Mouse (Mus musculus) CH12.LX (cell line): ENCODE data around the gene Armc3. TPM values are rescaled to one million over a fixed set of nuclear protein-coding genes. Genes with fewer than 3 reads are reported as not detected.

ENCODE experiments used
- DNase-seq: peaks from one replicate; pipeline ENCODE4 v3.0.0-alpha.2; 2013; ENCODE audit errors: extremely low read depth
- H3K27ac ChIP-seq: 2 replicates; pipeline ENCODE4 v1.5.1; 2012; ENCODE audit warnings: low read depth, mild to moderate bottlenecking, control low read depth, moderate library complexity; ENCODE audit not compliant: insufficient read depth
- H3K27me3 ChIP-seq: replicated peaks from 2 replicates; pipeline ENCODE3; 2012; ENCODE audit warnings: inconsistent platforms
- H3K36me3 ChIP-seq, 2 experiments: replicated peaks in 1 of 2; 2 replicates each; pipeline versions ENCODE3 to v1.6.1; 2012; ENCODE audit warnings: inconsistent platforms in 1 of 2, low read length in 1 of 2, mild to moderate bottlenecking in 1 of 2, mixed read lengths in 1 of 2, moderate library complexity in 1 of 2; ENCODE audit not compliant: control insufficient read depth in 1 of 2, insufficient read depth in 1 of 2
- H3K4me1 ChIP-seq, 2 experiments: 2 replicates each; pipeline ENCODE4 v1.6.1; 2012; ENCODE audit warnings: inconsistent platforms in 1 of 2, moderate library complexity in 1 of 2; ENCODE audit not compliant: insufficient read depth in 2 of 2, control insufficient read depth in 1 of 2
- H3K4me2 ChIP-seq: 2 replicates; pipeline ENCODE4 v1.6.1; 2012; ENCODE audit warnings: low read depth, mild to moderate bottlenecking, control low read depth; ENCODE audit not compliant: poor library complexity, insufficient read depth, severe bottlenecking
- H3K4me3 ChIP-seq, 3 experiments: fragments of 150-350 bp in 1 of 3; sonication (generic) in 1 of 3; replicated peaks in 1 of 3; 2 replicates each; pipeline versions ENCODE3 to v1.5.1; 2011 to 2012; ENCODE audit warnings: low read depth in 2 of 3, low read length in 2 of 3, mild to moderate bottlenecking in 2 of 3, moderate library complexity in 2 of 3, control low read depth in 1 of 3, improper control_type of control experiment in 1 of 3, inconsistent platforms in 1 of 3, mixed read lengths in 1 of 3; ENCODE audit not compliant: poor library complexity in 1 of 3
- H3K79me2 ChIP-seq: replicated peaks from 2 replicates; pipeline ENCODE4 v1.6.1; 2012; ENCODE audit warnings: mild to moderate bottlenecking, moderate library complexity; ENCODE audit not compliant: control insufficient read depth, poor library complexity, insufficient read depth, severe bottlenecking; ENCODE audit errors: extremely low read depth
- H3K9ac ChIP-seq: 2 replicates; pipeline ENCODE4 v1.6.1; 2012; ENCODE audit warnings: low read depth, mild to moderate bottlenecking, control low read depth, moderate library complexity; ENCODE audit not compliant: insufficient read depth
- H3K9me3 ChIP-seq: replicated peaks from 2 replicates; pipeline ENCODE3; 2012; ENCODE audit warnings: low read length, inconsistent platforms, mixed read lengths
- CHD2 ChIP-seq: IDR thresholded peaks from 2 replicates; pipeline ENCODE4 v1.6.1; 2011; ENCODE audit warnings: low read length, improper control_type of control experiment
- CTCF ChIP-seq, 2 experiments: IDR thresholded peaks in 1 of 2; conservative IDR thresholded peaks in 1 of 2; 2 replicates each; pipeline ENCODE4 v1.5.1; 2011 to 2012; ENCODE audit warnings: low read depth in 2 of 2, low read length in 2 of 2, improper control_type of control experiment in 1 of 2, inconsistent platforms in 1 of 2, mild to moderate bottlenecking in 1 of 2, moderate library complexity in 1 of 2
- E2F4 ChIP-seq: IDR thresholded peaks from 2 replicates; pipeline ENCODE4 v1.6.1; 2011; ENCODE audit warnings: low read depth, low read length, improper control_type of control experiment; ENCODE audit not compliant: insufficient replicate concordance
- ELF1 ChIP-seq: IDR thresholded peaks from 2 replicates; pipeline ENCODE4 v1.6.1; 2014; ENCODE audit warnings: low read depth, mild to moderate bottlenecking, inconsistent platforms, low read length, improper control_type of control experiment
- ETS1 ChIP-seq: conservative IDR thresholded peaks from 2 replicates; pipeline ENCODE4 v1.6.1; 2012; ENCODE audit warnings: low read depth, mild to moderate bottlenecking, inconsistent platforms, low read length, improper control_type of control experiment, moderate library complexity
- GABPA ChIP-seq: IDR thresholded peaks from 2 replicates; pipeline ENCODE4 v1.6.1; 2012; ENCODE audit warnings: low read depth, low read length, improper control_type of control experiment, inconsistent platforms; ENCODE audit not compliant: insufficient replicate concordance
- HCFC1 ChIP-seq: IDR thresholded peaks from 2 replicates; pipeline ENCODE4 v1.6.1; 2012; ENCODE audit warnings: low read depth, mild to moderate bottlenecking, inconsistent platforms, low read length, improper control_type of control experiment
- JUN ChIP-seq: IDR thresholded peaks from 2 replicates; pipeline ENCODE4 v1.6.1; 2011; ENCODE audit warnings: low read depth, mild to moderate bottlenecking, low read length, improper control_type of control experiment, moderate library complexity; ENCODE audit not compliant: insufficient read depth
- MAFK ChIP-seq: IDR thresholded peaks from 2 replicates; pipeline ENCODE4 v1.6.1; 2011; ENCODE audit warnings: low read length, improper control_type of control experiment; ENCODE audit not compliant: insufficient replicate concordance
- MAZ ChIP-seq: IDR thresholded peaks from 2 replicates; pipeline ENCODE4 v1.6.1; 2012; ENCODE audit warnings: low read depth, mild to moderate bottlenecking, inconsistent platforms, low read length, improper control_type of control experiment, moderate library complexity
- MEF2A ChIP-seq: IDR thresholded peaks from 2 replicates; pipeline ENCODE4 v1.6.1; 2014; ENCODE audit warnings: low read depth, mild to moderate bottlenecking, inconsistent platforms, low read length, improper control_type of control experiment, borderline replicate concordance
- MXI1 ChIP-seq: IDR thresholded peaks from 2 replicates; pipeline ENCODE4 v1.6.1; 2011; ENCODE audit warnings: mild to moderate bottlenecking, low read depth, low read length, improper control_type of control experiment
- NELFE ChIP-seq: IDR thresholded peaks from 2 replicates; pipeline ENCODE4 v1.6.1; 2011; ENCODE audit warnings: low read depth, low read length, improper control_type of control experiment
- PAX5 ChIP-seq: IDR thresholded peaks from 2 replicates; pipeline ENCODE4 v1.6.1; 2012; ENCODE audit warnings: low read length, inconsistent platforms, mixed read lengths
- POLR2A ChIP-seq: IDR thresholded peaks from 2 replicates; pipeline ENCODE4 v1.6.1; 2011; ENCODE audit warnings: low read depth, mild to moderate bottlenecking, improper control_type of control experiment, low read length
- RCOR1 ChIP-seq: conservative IDR thresholded peaks from 2 replicates; pipeline ENCODE4 v1.6.1; 2012; ENCODE audit warnings: low read depth, mild to moderate bottlenecking, inconsistent platforms, low read length, improper control_type of control experiment
- SIN3A ChIP-seq: IDR thresholded peaks from 2 replicates; pipeline ENCODE4 v1.6.1; 2012; ENCODE audit warnings: low read length, improper control_type of control experiment, inconsistent platforms
- SMC3 ChIP-seq: IDR thresholded peaks from 2 replicates; pipeline ENCODE4 v1.6.1; 2011; ENCODE audit warnings: low read depth, low read length, improper control_type of control experiment
- TBP ChIP-seq: conservative IDR thresholded peaks from 2 replicates; pipeline ENCODE4 v1.6.1; 2011; ENCODE audit warnings: low read depth, low read length, improper control_type of control experiment
- USF1 ChIP-seq: IDR thresholded peaks from 2 replicates; pipeline ENCODE4 v1.6.1; 2014; ENCODE audit warnings: low read depth, mild to moderate bottlenecking, inconsistent platforms, low read length, improper control_type of control experiment
- ZMIZ1 ChIP-seq: IDR thresholded peaks from 2 replicates; pipeline ENCODE4 v1.6.1; 2012; ENCODE audit warnings: low read depth, mild to moderate bottlenecking, inconsistent platforms, low read length, improper control_type of control experiment
- ZNF384 ChIP-seq: IDR thresholded peaks from 2 replicates; pipeline ENCODE4 v1.6.1; 2012; ENCODE audit warnings: low read depth, low read length, improper control_type of control experiment, inconsistent platforms
- dilution Hi-C: fragments of 300-500 bp; cut with MboI; formaldehyde crosslinking; loops from 2 replicates; pipeline ENCODE4 v1.14.3; 2020; ENCODE audit warnings: low sequenced_read_pairs; ENCODE audit not compliant: extremely low pct_unique_long_range_greater_than_20kb, extremely low pct_ligation_motif_present
- in situ Hi-C: fragments of 300-500 bp; cut with MboI; formaldehyde crosslinking; loops from 3 replicates; pipeline ENCODE4 v1.14.3; 2019; ENCODE audit warnings: low sequenced_read_pairs, low pct_ligation_motif_present, low pct_unique_long_range_greater_than_20kb, mixed read lengths
- polyA plus RNA-seq: library from polyadenylated mRNA; unstranded; fragments of >175 nt; gene quantifications from 2 replicates; pipeline ENCODE4 v1.2.1, GENCODE M21; 2012; ENCODE audit warnings: low read depth; ENCODE audit not compliant: insufficient read length
- total RNA-seq, 2 experiments: library from RNA; depleted of rRNA; stranded (reverse); fragments of 300-350 nt in 1 of 2; fragments of >200 nt in 1 of 2; gene quantifications; 2 replicates each; pipeline ENCODE4 v1.2.3; 2012 to 2014

The Armc3 gene
- total and polyA plus RNA-seq, 3 experiments, result 0.08 to 0.36 (median 0.21) TPM

GRCm38 (mm10) chr2:19249611-19250010 is 50.5 kb downstream of the Armc3 start:
- H3K27ac ChIP-seq, result no peak overlapping the region
- peaks cover 3% of the 10 kb centered on the region for H3K9me3 ChIP-seq
- no peak overlapping the region for H3K4me3 ChIP-seq
- no peaks in the 10 kb centered on the region for H3K36me3 ChIP-seq
- H3K4me1 ChIP-seq, result no peaks in the 10 kb centered on the region
- H3K9ac ChIP-seq, result no peak overlapping the region
- DNase-seq, result no peak
- H3K27me3 ChIP-seq, result no peaks in the 10 kb centered on the region
- TF ChIP-seq NELFE (no peak), MXI1 (no peak), HCFC1 (no peak), MAZ (no peak), CTCF (conservative IDR thresholded peaks at IDR 0.05 in 1 of 2, IDR thresholded peaks at IDR 0.05 in 1 of 2; ENCODE audit: low read depth in 2 of 2, low read length in 2 of 2) (no peak), ETS1 (no peak), PAX5 (no peak), GABPA (no peak), TBP (no peak), USF1 (no peak)
- in situ Hi-C loops, result no loop called here
- dilution Hi-C loops, result no loop called here
- H3K4me2 ChIP-seq, result no peak overlapping the region
- H3K79me2 ChIP-seq, result no peaks in the 10 kb centered on the region

DNA sequence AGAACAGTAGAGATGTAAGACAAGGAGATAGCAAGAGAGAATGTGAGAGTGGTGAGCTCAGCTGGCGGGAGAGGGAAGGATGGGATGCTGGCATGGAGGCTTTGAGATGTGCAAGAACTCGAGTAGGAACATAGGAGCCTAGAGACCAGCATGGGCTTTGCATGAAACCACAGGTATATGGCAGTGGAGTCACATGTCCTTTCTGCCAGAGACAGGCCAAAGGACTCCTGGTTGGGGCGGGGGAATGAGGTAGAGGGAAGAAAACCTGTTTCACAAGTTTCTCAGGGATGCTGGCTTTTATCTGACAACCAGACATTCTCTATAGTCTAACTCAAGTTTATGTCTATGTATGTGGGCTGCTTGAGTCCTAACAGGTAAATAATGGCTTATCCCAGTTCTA is 55.9 kb downstream of the Armc3 start:
- H3K4me1 ChIP-seq, result no peaks in the 10 kb centered on the region
- in situ Hi-C loops (no loop called here), dilution Hi-C loops (no loop called here)
- no peak overlapping the region for H3K4me3 ChIP-seq
- no peaks in the 10 kb centered on the region for H3K9me3 ChIP-seq
- no peaks in the 10 kb centered on the region for H3K79me2 ChIP-seq
- DNase-seq, result no peak
- TF ChIP-seq RCOR1, result no peak
- no peak for TF ChIP-seq JUN
- no peak for TF ChIP-seq MAZ
- TF ChIP-seq SMC3, result no peak
- no peak for TF ChIP-seq ZNF384
- no peak for TF ChIP-seq ELF1
- no peak for TF ChIP-seq E2F4
- TF ChIP-seq MAFK, result no peak
- no peak for TF ChIP-seq ZMIZ1
- TF ChIP-seq SIN3A, result no peak
- no peak for TF ChIP-seq POLR2A
- TF ChIP-seq CHD2, result no peak
- TF ChIP-seq GABPA, result no peak
- TF ChIP-seq MEF2A, result no peak
- TF ChIP-seq, all 38 proteins: peak for 0
- Histone ChIP-seq H3K27ac (no peak overlapping the region), H3K4me2 (no peak overlapping the region), H3K9ac (no peak overlapping the region), H3K36me3 (no peaks in the 10 kb centered on the region), H3K27me3 (no peaks in the 10 kb centered on the region)
